Mouse (Mus musculus): ENCODE data around the gene Rspo1. TPM values are rescaled to one million over a fixed set of nuclear protein-coding genes. Genes with fewer than 3 reads are reported as not detected.

Gene Rspo1
- polyA plus RNA-seq, 1 experiment, result not detected

GRCm38 (mm10) chr4:125056476-125056875, 70.2 kb downstream of the Rspo1 start:
- TF ChIP-seq GATA1 (IDR thresholded peaks at IDR 0.05; ENCODE audit: low read length), result no peak

- no peak for TF ChIP-seq GATA1 (IDR thresholded peaks at IDR 0.05; ENCODE audit: low read length)
Observed at GRCm38 (mm10) chr4:125057273-125057672, 71.0 kb downstream of the Rspo1 start.

- TF ChIP-seq GATA1 (IDR thresholded peaks at IDR 0.05; ENCODE audit: low read length), result no peak
Observed at GRCm38 (mm10) chr4:125058033-125058432, 71.8 kb downstream of the Rspo1 start.

Other genes with a start within 250 kb of the Rspo1 start
- gene Inpp5b, start 244.6 kb upstream of the Rspo1 start, polyA plus RNA-seq (2012), result 40.9 and 45.9 TPM in 2 replicates
- gene Mtf1, start 184.3 kb upstream of the Rspo1 start, polyA plus RNA-seq (2012), result 6.9 and 7.6 TPM in 2 replicates
- gene Yrdc, start 135.8 kb upstream of the Rspo1 start, polyA plus RNA-seq (2012), result 19.9 and 24.9 TPM in 2 replicates
- 34.7 and 41.4 TPM in 2 replicates for gene 1110065P20Rik, start 135.2 kb upstream of the Rspo1 start, polyA plus RNA-seq (2012)
- gene Maneal, start 124.3 kb upstream of the Rspo1 start, polyA plus RNA-seq (2012), result not detected in 2 replicates
- gene Epha10, start 105.5 kb upstream of the Rspo1 start, polyA plus RNA-seq (2012), result not detected in 2 replicates
- 3.3 and 3.7 TPM in 2 replicates for gene 9930104L06Rik, start 49.4 kb upstream of the Rspo1 start, polyA plus RNA-seq (2012)
- 166 and 199 TPM in 2 replicates for gene Cdca8, start 47.1 kb upstream of the Rspo1 start, polyA plus RNA-seq (2012)
- gene Gnl2, start 30.2 kb downstream of the Rspo1 start, polyA plus RNA-seq (2012), result 75.8 and 89.1 TPM in 2 replicates
- not detected in 2 replicates for gene Dnali1, start 79.3 kb downstream of the Rspo1 start, polyA plus RNA-seq (2012)
- gene Snip1, start 80.2 kb downstream of the Rspo1 start, polyA plus RNA-seq (2012), result 42.1 and 48.7 TPM in 2 replicates
- 72.3 and 115 TPM in 2 replicates for gene Meaf6, start 98.7 kb downstream of the Rspo1 start, polyA plus RNA-seq (2012)
- 1.4 and 1.7 TPM in 2 replicates for gene Zc3h12a, start 141.4 kb downstream of the Rspo1 start, polyA plus RNA-seq (2012)